Mouse (Mus musculus) layer of hippocampus, postnatal 36 days (tissue): ENCODE results near the gene Myct1. TPM values are rescaled to one million over a fixed set of nuclear protein-coding genes. Genes with fewer than 3 reads are reported as not detected.

ENCODE experiments used
- DNase-seq, 2 experiments: peaks; one replicate each; pipeline ENCODE4 v3.0.0; 2022
- total RNA-seq, 2 experiments: library from RNA; stranded (reverse); gene quantifications; 2 replicates each; pipeline ENCODE4 v1.2.3; 2021

Gene Myct1
- total RNA-seq, 2 experiments from 2014 or later = 0.37 TPM; not detected in 1

GRCm38 (mm10) chr10:5626268-5626667 is 32.7 kb downstream of the Myct1 start:
- DNase-seq = no peak

GRCm38 (mm10) chr10:5633672-5634200 is 40.2 kb downstream of the Myct1 start:
- no peak for DNase-seq

DNA sequence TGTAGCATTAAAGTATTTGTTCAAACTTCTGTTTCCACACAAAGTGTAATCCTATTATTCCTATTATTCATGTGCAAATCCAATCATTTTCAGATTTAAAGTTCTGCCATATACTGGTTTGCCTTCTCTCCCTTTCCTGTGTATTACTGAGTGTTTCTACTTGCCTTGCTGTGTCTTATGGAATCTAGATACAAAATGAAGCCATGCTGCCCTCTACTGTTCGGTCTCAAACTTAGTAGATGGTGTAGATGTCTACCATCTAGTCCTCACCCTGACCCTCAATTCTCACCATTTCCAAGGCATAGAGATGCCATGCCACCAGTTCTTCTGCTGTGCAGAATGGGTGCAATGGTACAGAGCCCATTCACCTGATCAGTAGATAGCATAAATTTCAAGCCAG is 40.8 kb downstream of the Myct1 start:
- peak; percentile 9 to 15 for DNase-seq

- DNase-seq = no peak
Measured at GRCm38 (mm10) chr10:5637322-5637721, 43.7 kb downstream of the Myct1 start.

- DNase-seq = no peak
Measured at GRCm38 (mm10) chr10:5639112-5639511, 45.5 kb downstream of the Myct1 start, which contains the start of gene Vip. TSS of gene Vip (plus strand) at chr10:5639218.

Other genes with a start within 250 kb of the Myct1 start
- gene Syne1, start 42.3 kb upstream of the Myct1 start, total RNA-seq = 100 to 1,000 TPM; 280 to 293 TPM
- gene Vip, start 45.4 kb downstream of the Myct1 start, total RNA-seq = 10 to 100 TPM; 14.8 to 16.6 TPM
- gene Fbxo5, start 211.8 kb downstream of the Myct1 start, total RNA-seq = 1 to 10 TPM; 1.3 to 1.5 TPM
- 10 to 100 TPM in 1 of 2 experiments, 1 to 10 TPM in 1; 9.7 to 14.8 TPM for gene Mtrf1l, start 230.1 kb downstream of the Myct1 start, total RNA-seq